Mouse (Mus musculus) intestine, embryonic 15.5 days (tissue): Measurements from ENCODE around the gene Ppp2r3a. TPM values are rescaled to one million over a fixed set of nuclear protein-coding genes. Genes with fewer than 3 reads are reported as not detected.

Experiments used
- ATAC-seq: fragments of 200-750 bp; cut with Nextera tagmentation; 2 replicates; pipeline ENCODE4 v1.8.0; 2017; ENCODE audit warnings: moderate TSS enrichment, moderate library complexity
- H3K27ac ChIP-seq: fragments of 300-500 bp; sonication (generic); 2 replicates; pipeline ENCODE4 v1.5.1; 2015; ENCODE audit warnings: mild to moderate bottlenecking, inconsistent platforms
- H3K27me3 ChIP-seq: fragments of 300-500 bp; sonication (generic); replicated peaks from 2 replicates; pipeline ENCODE4 v1.6.1; 2015; ENCODE audit warnings: inconsistent platforms
- H3K36me3 ChIP-seq: fragments of 300-500 bp; sonication (generic); 2 replicates; pipeline ENCODE4 v1.6.1; 2015; ENCODE audit warnings: inconsistent platforms
- H3K4me1 ChIP-seq: fragments of 300-500 bp; sonication (generic); replicated peaks from 2 replicates; pipeline ENCODE4 v1.6.1; 2015; ENCODE audit warnings: inconsistent platforms
- H3K4me2 ChIP-seq: fragments of 300-500 bp; sonication (generic); replicated peaks from 2 replicates; pipeline ENCODE4 v1.6.1; 2015; ENCODE audit warnings: mild to moderate bottlenecking, inconsistent platforms
- H3K4me3 ChIP-seq: fragments of 300-500 bp; sonication (generic); replicated peaks from 2 replicates; pipeline ENCODE4 v1.5.1; 2015; ENCODE audit warnings: inconsistent platforms
- H3K9ac ChIP-seq: fragments of 300-500 bp; sonication (generic); 2 replicates; pipeline ENCODE4 v1.6.1; 2015; ENCODE audit warnings: inconsistent platforms
- H3K9me3 ChIP-seq: fragments of 300-500 bp; sonication (generic); 2 replicates; pipeline ENCODE4 v1.6.1; 2016; ENCODE audit warnings: inconsistent platforms
- WGBS: fragments of 180-500 bp; shearing (Covaris S2); methylation state at CpG from one replicate; pipeline ENCODE4 v1.1.7; 2015; 5-methylcytosine and 5-hydroxymethylcytosine counted together
- polyA plus RNA-seq: library from polyadenylated mRNA; unstranded; fragments of >200 nt; fragmentation: Nextera tagmentation; extraction: Ambion mirVana; gene quantifications from 2 replicates; pipeline ENCODE4 v1.2.1, GENCODE M21; 2015

Ppp2r3a gene
- 9.0 and 9.8 TPM in 2 replicates for polyA plus RNA-seq

- Histone ChIP-seq H3K9me3 (no peaks in the 10 kb centered on the region), H3K27ac (peak within 1 kb of the TSS; percentile 99), H3K4me1 (peaks cover 10% of the 10 kb centered on the region), H3K4me2 (peak within 1 kb of the TSS; percentile 70), H3K9ac (peak within 1 kb of the TSS; percentile 88), H3K27me3 (no peaks in the 10 kb centered on the region), H3K4me3 (peak within 1 kb of the TSS; percentile 84), H3K36me3 (no peaks in the 10 kb centered on the region)
- peak; percentile 96 for ATAC-seq
- under 1% methylated on average over 50 of the region's 50 CpGs for WGBS
Observed at GRCm38 (mm10) chr9:101251644-101252337, at the start of gene Ppp2r3a. TSS of gene Ppp2r3a (minus strand) at chr9:101251795.

GRCm38 (mm10) chr9:101300441-101300935 lies 48.9 kb upstream of the Ppp2r3a start:
- Histone ChIP-seq H3K27me3 (no peaks in the 10 kb centered on the region), H3K9ac (no peak overlapping the region), H3K4me2 (no peak overlapping the region), H3K36me3 (no peaks in the 10 kb centered on the region), H3K4me1 (no peaks in the 10 kb centered on the region), H3K4me3 (no peak overlapping the region), H3K27ac (no peak overlapping the region), H3K9me3 (no peaks in the 10 kb centered on the region)
- WGBS = 83% methylated on average over 4 of the region's 4 CpGs
- no peak for ATAC-seq

DNA sequence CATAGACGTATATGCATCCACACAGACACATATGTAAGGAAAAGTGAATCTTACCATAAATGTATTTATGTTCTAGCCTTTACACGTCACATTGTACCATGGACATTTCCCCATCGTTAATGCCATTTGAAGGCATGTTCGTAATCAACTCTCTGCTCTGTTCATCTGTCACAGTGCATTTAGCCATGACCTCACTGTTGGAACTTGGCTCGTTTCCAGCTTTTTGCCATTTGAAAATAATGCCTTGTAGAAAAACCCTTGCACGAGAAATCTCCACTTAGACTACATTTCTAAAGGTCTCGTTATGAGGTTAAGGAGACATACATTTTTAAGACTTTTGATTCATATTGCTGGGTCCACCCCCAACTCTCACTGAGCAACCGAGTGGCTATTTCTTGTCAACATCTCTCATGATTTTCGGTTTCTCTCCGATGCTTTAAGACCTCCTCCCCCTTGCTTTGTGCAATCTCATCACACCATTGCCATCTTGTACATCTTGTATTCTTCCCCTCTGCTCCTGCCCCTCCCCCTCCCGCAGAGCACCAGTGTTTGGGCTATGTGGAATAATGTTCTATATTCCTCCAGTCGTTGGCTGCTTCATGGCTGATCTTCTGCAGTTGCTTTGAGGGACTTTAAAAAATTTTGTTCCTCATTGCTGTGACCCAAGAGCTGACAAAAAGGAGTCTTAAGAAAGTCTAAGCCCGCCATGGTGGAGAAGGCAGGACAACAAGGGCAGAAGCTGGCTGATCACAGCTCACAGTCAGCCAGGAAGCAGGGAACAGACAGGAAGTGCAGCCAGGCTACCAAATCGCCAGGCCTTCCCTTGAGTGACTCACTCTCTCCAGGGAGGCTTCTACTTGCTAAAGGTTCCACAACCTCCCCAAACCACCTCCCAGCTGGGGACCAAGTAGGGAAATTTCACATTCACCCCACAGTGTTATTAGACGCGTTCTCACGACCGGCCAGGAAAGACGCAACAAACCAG lies 40.4 kb upstream of the Ppp2r3a start:
- Histone ChIP-seq H3K9ac (no peak overlapping the region), H3K27ac (no peak overlapping the region)
- ATAC-seq = no peak

GRCm38 (mm10) chr9:101290876-101291275 lies 39.3 kb upstream of the Ppp2r3a start:
- H3K27me3 ChIP-seq = no peaks in the 10 kb centered on the region
- no peaks in the 10 kb centered on the region for H3K9me3 ChIP-seq
- H3K36me3 ChIP-seq = no peaks in the 10 kb centered on the region
- H3K4me1 ChIP-seq = no peaks in the 10 kb centered on the region
- H3K4me2 ChIP-seq = no peak overlapping the region
- no peak overlapping the region for H3K27ac ChIP-seq
- 65% methylated on average over 1 of the region's 1 CpGs for WGBS
- no peak overlapping the region for H3K4me3 ChIP-seq
- no peak for ATAC-seq
- H3K9ac ChIP-seq = no peak overlapping the region

More for the DNA sequence above, 40.4 kb upstream of the Ppp2r3a start:
- H3K4me2 ChIP-seq = no peak overlapping the region
- no peaks in the 10 kb centered on the region for H3K4me1 ChIP-seq
- no peaks in the 10 kb centered on the region for H3K9me3 ChIP-seq
- no peaks in the 10 kb centered on the region for H3K27me3 ChIP-seq
- 79% methylated on average over 19 of the region's 19 CpGs for WGBS
- H3K4me3 ChIP-seq = no peak overlapping the region
- no peaks in the 10 kb centered on the region for H3K36me3 ChIP-seq

DNA sequence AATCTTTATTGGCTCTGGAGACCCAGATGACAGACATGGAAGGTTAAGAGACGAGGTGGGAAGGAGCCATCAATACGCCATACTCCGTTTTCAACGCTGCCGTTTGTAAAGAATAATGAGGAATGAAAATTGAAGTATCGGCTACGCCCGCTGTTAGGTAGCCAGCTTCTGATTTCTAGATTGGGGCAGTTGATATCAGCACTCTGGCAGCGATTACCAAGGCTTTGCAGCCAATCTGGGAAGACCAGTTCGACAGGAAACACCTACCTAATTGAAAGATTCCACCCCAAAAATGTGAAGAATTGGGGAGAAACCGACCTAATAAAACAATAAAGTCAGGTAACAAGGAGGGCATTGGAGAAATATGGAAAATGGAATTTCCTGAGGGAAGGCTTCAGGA lies 38.2 kb upstream of the Ppp2r3a start:
- 60% methylated on average over 11 of the region's 11 CpGs for WGBS
- Histone ChIP-seq H3K36me3 (no peaks in the 10 kb centered on the region), H3K4me2 (peak overlapping the region; percentile 14), H3K4me1 (no peaks in the 10 kb centered on the region), H3K27me3 (no peaks in the 10 kb centered on the region), H3K9me3 (no peaks in the 10 kb centered on the region), H3K4me3 (no peak overlapping the region), H3K27ac (no peak overlapping the region), H3K9ac (no peak overlapping the region)
- no peak for ATAC-seq

DNA sequence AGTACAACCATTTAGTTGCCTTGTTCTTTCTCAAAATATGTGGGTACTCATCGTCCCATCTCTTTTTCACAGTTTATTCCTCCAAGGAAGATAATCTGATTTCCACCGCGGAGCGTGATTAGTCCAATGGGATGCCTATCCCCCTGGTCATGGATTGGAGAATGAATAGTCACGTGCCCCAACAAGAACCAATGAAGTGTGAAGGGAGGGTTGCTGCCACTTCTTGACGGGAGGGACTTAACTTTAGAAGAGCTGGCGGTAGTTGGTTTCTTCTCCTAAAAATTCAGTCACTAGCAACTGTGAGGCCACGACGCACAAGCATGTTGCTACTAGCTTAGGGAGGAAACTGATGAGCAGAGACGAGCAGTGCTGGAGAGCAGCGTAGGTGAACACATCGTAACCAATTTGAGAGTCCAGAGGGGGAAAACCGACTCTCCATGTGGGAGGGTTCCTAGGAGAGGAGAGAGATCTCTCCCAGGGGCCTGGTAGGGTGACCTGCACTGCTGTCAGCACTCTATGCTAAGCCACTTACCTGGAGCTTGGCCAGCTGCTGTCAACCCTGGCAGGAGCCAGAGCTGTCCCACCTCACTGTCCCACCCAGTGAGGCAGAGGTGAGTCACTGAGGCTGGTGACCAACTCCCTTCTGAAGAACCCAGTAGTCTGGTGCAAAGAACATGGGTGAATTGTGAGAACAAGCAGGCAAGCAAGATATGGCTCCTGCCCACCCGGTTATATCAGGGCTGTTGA lies 37.5 kb upstream of the Ppp2r3a start:
- Histone ChIP-seq H3K4me3 (no peak overlapping the region), H3K27ac (no peak overlapping the region), H3K9me3 (no peaks in the 10 kb centered on the region), H3K4me2 (peak overlapping the region; percentile 14), H3K27me3 (no peaks in the 10 kb centered on the region), H3K4me1 (no peaks in the 10 kb centered on the region), H3K36me3 (no peaks in the 10 kb centered on the region), H3K9ac (no peak overlapping the region)
- 86% methylated on average over 14 of the region's 14 CpGs for WGBS
- ATAC-seq = peak; percentile 58

DNA sequence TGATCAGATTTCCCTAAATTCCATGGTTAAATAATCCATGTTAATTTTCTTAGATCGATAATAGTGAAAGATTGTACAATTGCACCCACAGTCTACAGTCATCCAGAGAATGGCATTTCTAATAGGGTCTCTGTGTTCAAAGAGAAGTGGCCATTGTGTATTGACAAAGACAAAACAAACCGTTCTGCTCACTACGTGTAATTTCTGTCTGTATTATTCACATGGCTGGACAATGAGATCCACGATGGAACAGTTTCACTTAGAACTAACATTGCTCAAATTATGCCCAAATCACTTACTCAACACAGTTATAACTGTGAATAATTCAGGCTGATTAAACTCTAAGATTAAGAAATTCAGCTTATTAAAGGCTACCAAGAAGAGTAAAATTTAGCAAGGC lies 35.2 kb upstream of the Ppp2r3a start:
- no peak for ATAC-seq
- H3K4me2 ChIP-seq = no peak overlapping the region
- H3K27me3 ChIP-seq = no peaks in the 10 kb centered on the region
- H3K9me3 ChIP-seq = no peaks in the 10 kb centered on the region
- no peak overlapping the region for H3K27ac ChIP-seq
- H3K9ac ChIP-seq = no peak overlapping the region
- H3K4me3 ChIP-seq = no peak overlapping the region
- WGBS = 76% methylated on average over 4 of the region's 4 CpGs
- H3K36me3 ChIP-seq = no peaks in the 10 kb centered on the region
- H3K4me1 ChIP-seq = no peaks in the 10 kb centered on the region

GRCm38 (mm10) chr9:101284049-101284448 lies 32.5 kb upstream of the Ppp2r3a start:
- H3K4me1 ChIP-seq = no peaks in the 10 kb centered on the region
- H3K4me2 ChIP-seq = no peak overlapping the region
- no peaks in the 10 kb centered on the region for H3K36me3 ChIP-seq
- no peaks in the 10 kb centered on the region for H3K9me3 ChIP-seq
- no peaks in the 10 kb centered on the region for H3K27me3 ChIP-seq
- H3K27ac ChIP-seq = no peak overlapping the region
- H3K9ac ChIP-seq = no peak overlapping the region
- H3K4me3 ChIP-seq = no peak overlapping the region
- 71% methylated on average over 4 of the region's 4 CpGs for WGBS
- ATAC-seq = no peak

DNA sequence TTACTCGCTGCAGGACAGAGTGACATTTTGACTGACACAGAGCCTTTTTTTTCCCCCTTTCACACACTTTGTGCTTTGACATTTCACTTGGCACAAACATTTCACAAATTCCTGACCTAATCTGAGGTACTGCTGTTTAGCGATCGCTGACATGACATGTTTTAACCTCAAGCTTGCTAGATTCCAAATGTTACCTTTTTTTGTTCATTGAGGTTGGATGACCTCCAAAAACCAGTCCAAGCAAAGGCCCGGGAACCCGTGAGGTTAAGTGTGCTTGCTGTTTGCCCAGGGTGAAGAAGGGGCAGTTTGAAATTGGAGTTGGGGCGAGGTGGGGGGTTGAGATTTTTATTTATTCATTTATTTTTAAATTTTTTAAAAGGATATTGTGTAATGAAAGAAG lies 31.1 kb upstream of the Ppp2r3a start:
- Histone ChIP-seq H3K36me3 (no peaks in the 10 kb centered on the region), H3K27me3 (no peaks in the 10 kb centered on the region), H3K27ac (no peak overlapping the region), H3K4me1 (no peaks in the 10 kb centered on the region), H3K4me2 (no peak overlapping the region), H3K9ac (no peak overlapping the region), H3K9me3 (no peaks in the 10 kb centered on the region), H3K4me3 (no peak overlapping the region)
- 60% methylated on average over 6 of the region's 6 CpGs for WGBS
- no peak for ATAC-seq

DNA sequence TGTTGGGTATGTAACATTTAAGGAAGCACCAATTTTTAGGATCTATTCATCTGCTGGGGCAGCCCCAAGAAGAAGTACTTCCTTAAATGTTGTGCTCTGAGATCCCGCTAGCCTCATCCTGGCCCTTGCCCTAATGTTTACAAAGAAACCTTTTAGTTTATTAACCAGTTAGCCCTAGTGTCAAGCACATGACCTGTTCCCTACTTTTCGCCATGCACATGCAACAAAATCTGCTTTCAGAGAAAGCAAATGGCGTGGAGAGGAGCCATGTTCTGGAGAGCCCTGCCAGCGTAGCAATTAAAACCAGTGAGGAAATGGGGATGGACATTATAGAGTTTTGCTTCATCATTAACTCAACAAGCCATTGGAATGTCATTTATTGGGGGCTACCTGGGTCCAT lies 30.3 kb upstream of the Ppp2r3a start:
- Histone ChIP-seq H3K9ac (no peak overlapping the region), H3K36me3 (no peaks in the 10 kb centered on the region), H3K27me3 (no peaks in the 10 kb centered on the region), H3K4me2 (no peak overlapping the region), H3K9me3 (no peaks in the 10 kb centered on the region), H3K27ac (no peak overlapping the region), H3K4me3 (no peak overlapping the region), H3K4me1 (no peaks in the 10 kb centered on the region)
- ATAC-seq = no peak
- WGBS = 64% methylated on average over 4 of the region's 4 CpGs

DNA sequence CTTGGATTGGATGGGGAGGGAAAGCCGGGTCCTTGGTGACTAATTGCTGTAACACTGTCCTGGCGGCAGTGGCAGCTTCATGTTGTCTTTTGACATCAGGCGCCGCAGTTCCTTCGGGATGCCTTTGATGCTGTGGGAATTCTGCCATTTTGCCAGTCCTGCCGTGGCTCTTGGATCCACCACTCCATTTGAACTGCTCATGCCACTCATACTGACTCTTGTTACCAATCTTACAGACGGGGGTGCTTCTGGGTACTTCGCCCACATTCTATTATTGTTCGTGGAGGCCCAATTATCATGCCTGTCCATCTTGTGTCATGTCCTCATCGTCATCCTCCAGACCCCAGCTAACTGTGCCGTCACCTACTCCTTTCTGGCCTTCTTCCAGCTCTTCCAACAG lies 29.7 kb upstream of the Ppp2r3a start:
- Histone ChIP-seq H3K4me2 (no peak overlapping the region), H3K36me3 (no peaks in the 10 kb centered on the region), H3K4me3 (no peak overlapping the region), H3K9me3 (no peaks in the 10 kb centered on the region), H3K9ac (no peak overlapping the region), H3K27me3 (no peaks in the 10 kb centered on the region), H3K27ac (no peak overlapping the region), H3K4me1 (no peaks in the 10 kb centered on the region)
- 94% methylated on average over 11 of the region's 11 CpGs for WGBS
- ATAC-seq = no peak

- Histone ChIP-seq H3K9me3 (no peaks in the 10 kb centered on the region), H3K36me3 (no peaks in the 10 kb centered on the region), H3K9ac (no peak overlapping the region), H3K27me3 (no peaks in the 10 kb centered on the region), H3K4me1 (no peaks in the 10 kb centered on the region), H3K27ac (no peak overlapping the region), H3K4me3 (no peak overlapping the region), H3K4me2 (no peak overlapping the region)
- 91% methylated on average over 6 of the region's 6 CpGs for WGBS
- no peak for ATAC-seq
Observed at GRCm38 (mm10) chr9:101280867-101281266, 29.3 kb upstream of the Ppp2r3a start.
